Mouse (Mus musculus): ENCODE measurements around the gene 4632433K11Rik.
"Not testable (repeated sequence)": the region's sequence is repeated elsewhere in the genome, so short reads cannot be mapped to it uniquely, and the experiment has no call there.

4632433K11Rik gene

DNA sequence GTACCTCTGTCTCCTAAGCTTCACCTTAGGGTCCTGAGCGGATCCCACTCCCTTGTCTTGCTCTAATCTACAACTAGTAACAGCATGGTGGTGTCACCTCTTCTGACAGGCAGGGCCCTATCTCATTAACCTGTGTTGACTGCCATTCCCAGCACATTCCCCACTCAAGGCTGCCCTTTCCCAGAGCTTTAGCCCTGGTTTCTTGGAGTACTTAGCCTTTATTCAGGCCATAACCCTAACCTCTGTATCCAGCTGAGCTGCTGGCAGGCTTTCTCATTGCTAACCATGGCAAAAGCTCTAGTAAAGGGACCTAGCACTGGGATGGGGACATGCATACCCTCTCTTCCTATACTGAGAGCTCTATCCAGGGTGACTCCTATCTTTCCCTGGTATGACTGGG is 24.7 kb downstream of the 4632433K11Rik start:
- ChIA-PET POLR2A (interaction anchor here in 3 of 4 experiments (0.8 to 10.0 kb wide), 10 partner anchors 7 to 266 kb away, joined by 3 to 240 read pairs (median 11); partner anchors contain the start of genes Ccdc106 (in 2 of the 3), Fiz1 (in 2 of the 3), Gm44973 (in 2 of the 3) and Zfp524 (in 2 of the 3)), CTCF (interaction anchor here in 2 of 4 experiments (0.9 to 2.0 kb wide), 3 partner anchors 11 to 50 kb away, joined by 3 to 4 read pairs (median 3); no protein-coding TSS in a partner anchor)

DNA sequence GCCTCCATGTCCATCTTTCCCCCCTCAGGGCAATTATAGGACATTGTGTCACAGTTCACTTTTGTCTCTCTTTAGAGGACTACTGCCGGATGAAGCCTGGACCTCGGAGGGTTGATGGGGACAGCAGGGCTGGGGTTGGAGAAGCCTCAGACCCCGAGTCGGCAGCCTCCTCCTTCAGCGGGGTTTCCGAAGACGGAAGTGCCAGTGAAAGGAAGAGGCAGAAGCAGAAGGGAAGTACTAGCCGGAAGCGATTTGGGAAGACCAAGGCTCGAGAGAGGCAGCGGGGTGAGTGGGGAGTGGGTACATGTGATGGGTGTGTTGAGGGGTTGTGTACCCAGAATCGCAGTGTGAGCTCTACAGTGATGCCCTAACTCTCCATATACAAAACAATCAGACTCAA is 25.5 kb downstream of the 4632433K11Rik start:
- POLR2A ChIA-PET: interaction anchor here in 3 of 4 experiments (0.7 to 10.0 kb wide), 18 partner anchors 8 to 1303 kb away, joined by 3 to 240 read pairs (median 16); partner anchors contain the start of genes Ccdc106 (in 2 of the 3), Fiz1 (in 2 of the 3), Gm44973 (in 2 of the 3) and Zfp524 (in 2 of the 3)

GRCm38 (mm10) chr7:5060239-5060731 is 26.4 kb downstream of the 4632433K11Rik start:
- ChIA-PET POLR2A (interaction anchor here (0.6 to 10.0 kb wide), 50 partner anchors 8 to 1302 kb away, joined by 3 to 240 read pairs (median 5); partner anchors contain the start of genes Zfp580 (in 4 of the 4), Ube2s (in 3 of the 4), Ccdc106 (in 2 of the 4) and Cox6b2 (in 2 of the 4)), CTCF (interaction anchor here (0.6 to 2.9 kb wide), 35 partner anchors 9 to 1067 kb away, joined by 3 to 33 read pairs (median 3); partner anchors contain the start of genes Fiz1 (in 2 of the 4), Gm44973 (in 2 of the 4), Zfp784 (in 2 of the 4) and Ccdc106 (in 1 of the 4))

More for the DNA sequence above, 25.5 kb downstream of the 4632433K11Rik start:
- CTCF ChIA-PET: interaction anchor here in 3 of 4 experiments (0.9 to 2.2 kb wide), 11 partner anchors 21 to 1067 kb away, joined by 3 to 11 read pairs (median 4); partner anchors contain the start of genes Rasl2-9 (in 1 of the 3) and Zfp784 (in 1 of the 3)

- ChIA-PET POLR2A (interaction anchor here (0.6 to 10.0 kb wide), 78 partner anchors 8 to 1916 kb away, joined by 3 to 240 read pairs (median 4); partner anchors contain the start of genes Fiz1 (in 4 of the 4), Gm44973 (in 4 of the 4), Zfp580 (in 4 of the 4) and Ccdc106 (in 3 of the 4)), CTCF (interaction anchor here (0.6 to 2.9 kb wide), 29 partner anchors 10 to 537 kb away, joined by 3 to 33 read pairs (median 4); partner anchors contain the start of genes Fiz1 (in 2 of the 4), Gm44973 (in 2 of the 4), Ccdc106 (in 1 of the 4) and Rasl2-9 (in 1 of the 4))
Measured at GRCm38 (mm10) chr7:5060944-5061773, 27.2 kb downstream of the 4632433K11Rik start.

- ChIA-PET CTCF (interaction anchor here (0.6 to 2.9 kb wide), 12 partner anchors 11 to 541 kb away, joined by 3 to 33 read pairs (median 4); partner anchors contain the start of genes Ccdc106 (in 1 of the 4), Fiz1 (in 1 of the 4), Gm44973 (in 1 of the 4) and Zfp524 (in 1 of the 4)), POLR2A (interaction anchor here (0.6 to 10.0 kb wide), 75 partner anchors 8 to 1916 kb away, joined by 3 to 240 read pairs (median 4); partner anchors contain the start of genes Fiz1 (in 4 of the 4), Gm44973 (in 4 of the 4), Zfp580 (in 4 of the 4) and Ccdc106 (in 3 of the 4))
Measured at GRCm38 (mm10) chr7:5061774-5062359, 27.9 kb downstream of the 4632433K11Rik start, which contains the start of gene U2af2. Gene U2af2 (plus strand): TSS chr7:5062143.

- ChIA-PET CTCF (interaction anchor here in 1 of 4 experiments (0.6 to 2.9 kb wide), 4 partner anchors 12 to 542 kb away, joined by 3 to 33 read pairs (median 4); partner anchors contain the start of gene Zfp580), POLR2A (interaction anchor here (0.6 to 10.0 kb wide), 57 partner anchors 8 to 1110 kb away, joined by 3 to 240 read pairs (median 5); partner anchors contain the start of genes Fiz1 (in 4 of the 4), Gm44973 (in 4 of the 4), Zfp524 (in 3 of the 4) and Zfp580 (in 3 of the 4))
Measured at GRCm38 (mm10) chr7:5062360-5063001, 28.6 kb downstream of the 4632433K11Rik start.

GRCm38 (mm10) chr7:5064886-5065285 is 31.0 kb downstream of the 4632433K11Rik start:
- ChIA-PET CTCF (no interaction called here), POLR2A (interaction anchor here in 3 of 4 experiments (1.0 to 10.0 kb wide), 11 partner anchors 9 to 312 kb away, joined by 3 to 240 read pairs (median 8); partner anchors contain the start of genes Ccdc106 (in 2 of the 3), Fiz1 (in 2 of the 3), Gm44973 (in 2 of the 3) and Zfp524 (in 2 of the 3))

DNA sequence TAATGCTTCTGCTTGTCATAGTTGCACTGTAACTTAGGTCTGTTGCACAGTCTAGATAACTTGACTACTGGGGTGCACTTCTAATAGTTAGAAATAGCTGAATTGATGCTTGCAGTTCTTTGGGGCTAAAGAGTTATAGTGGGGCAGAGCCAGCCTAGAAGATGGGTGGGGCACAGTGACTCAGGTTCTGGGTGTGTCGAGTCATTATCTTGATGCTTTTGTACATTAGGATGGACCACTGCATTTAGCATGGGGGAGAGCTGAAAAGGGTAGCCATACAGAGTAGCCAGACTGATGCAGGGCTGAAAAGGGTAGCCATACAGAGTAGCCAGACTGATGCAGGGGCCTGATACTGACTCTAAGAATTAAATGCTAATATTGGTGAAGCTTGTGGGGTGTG is 39.7 kb downstream of the 4632433K11Rik start:
- ChIA-PET CTCF (interaction anchor here in 1 of 4 experiments (1.0 to 1.3 kb wide), 2 partner anchors 13 to 14 kb away, joined by 3 read pairs; no protein-coding TSS in a partner anchor), POLR2A (interaction anchor here (0.5 to 9.5 kb wide), 17 partner anchors 8 to 1270 kb away, joined by 3 to 240 read pairs (median 4); partner anchors contain the start of genes U2af2 (in 2 of the 4), Fiz1 (in 1 of the 4) and Gm3854 (in 1 of the 4))

DNA sequence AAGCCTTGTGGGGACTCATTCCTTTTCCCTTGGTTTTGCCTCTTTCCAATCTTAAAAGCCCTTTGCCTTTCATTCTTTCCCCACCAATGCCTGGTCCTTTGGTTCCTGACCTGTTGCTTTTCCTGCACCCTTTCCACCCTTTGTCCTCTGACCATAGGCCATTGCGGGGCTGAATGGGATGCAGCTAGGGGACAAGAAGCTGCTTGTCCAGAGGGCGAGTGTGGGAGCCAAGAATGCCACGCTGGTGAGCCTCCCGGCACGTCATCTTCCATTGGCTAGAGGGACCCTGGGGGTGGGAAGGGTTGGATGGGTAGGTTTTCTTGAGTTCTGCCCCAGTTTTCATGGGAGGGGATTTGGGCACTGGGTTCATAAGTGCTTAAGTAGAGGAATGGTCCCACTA is 41.1 kb downstream of the 4632433K11Rik start:
- ChIA-PET POLR2A (interaction anchor here in 3 of 4 experiments (0.7 to 9.5 kb wide), 13 partner anchors 8 to 250 kb away, joined by 3 to 240 read pairs (median 8); partner anchors contain the start of genes U2af2 (in 2 of the 3), Fiz1 (in 1 of the 3), Gm44973 (in 1 of the 3) and Zfp524 (in 1 of the 3)), CTCF (interaction anchor here in 2 of 4 experiments (0.6 to 1.3 kb wide), 2 partner anchors 15 to 163 kb away, joined by 3 to 6 read pairs; no protein-coding TSS in a partner anchor)

- POLR2A ChIA-PET: interaction anchor here in 3 of 4 experiments (0.8 to 9.5 kb wide), 19 partner anchors 10 to 1182 kb away, joined by 3 to 240 read pairs (median 4); partner anchors contain the start of genes U2af2 (in 2 of the 3), Ccdc106 (in 1 of the 3), Fiz1 (in 1 of the 3) and Gm44973 (in 1 of the 3)
- CTCF ChIA-PET: interaction anchor here in 1 of 4 experiments (0.5 to 0.6 kb wide), 2 partner anchors 25 to 1147 kb away, joined by 3 to 4 read pairs; partner anchors contain the start of gene Zfp580
Measured at GRCm38 (mm10) chr7:5076931-5077330, 43.0 kb downstream of the 4632433K11Rik start.

- CTCF ChIA-PET, POLR2A ChIA-PET: not testable (repeated sequence)
Measured at GRCm38 (mm10) chr7:5079365-5080009, 45.6 kb downstream of the 4632433K11Rik start.

GRCm38 (mm10) chr7:5080010-5080751 is 46.3 kb downstream of the 4632433K11Rik start, which contains the start of gene Epn1:
Gene Epn1 (plus strand): TSS chr7:5080235.
- ChIA-PET CTCF (no interaction called here), POLR2A (interaction anchor here in 3 of 4 experiments (0.7 to 3.1 kb wide), 12 partner anchors 9 to 66 kb away, joined by 3 to 12 read pairs (median 4); partner anchors contain the start of genes Fiz1 (in 1 of the 3), U2af2 (in 1 of the 3) and Zfp524 (in 1 of the 3))

DNA sequence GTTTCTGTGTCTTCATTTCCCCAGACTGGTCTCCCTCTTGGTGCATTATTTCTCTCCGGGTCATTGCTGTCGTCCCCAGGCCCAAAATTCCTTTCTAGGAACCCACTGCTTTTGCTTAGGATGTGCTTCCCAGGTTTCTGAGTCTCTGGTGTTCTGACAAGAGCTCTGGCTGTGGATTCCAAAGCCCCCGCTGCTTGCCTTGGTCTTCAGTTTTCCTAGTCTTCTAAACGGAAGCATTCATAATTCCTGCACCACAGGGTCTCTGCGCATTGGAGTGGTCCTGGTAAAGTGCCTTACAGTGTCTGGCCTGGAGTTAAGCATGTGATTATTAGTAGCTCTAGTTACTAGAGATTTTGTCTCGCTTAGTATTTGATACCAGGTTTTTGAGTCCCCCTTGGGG is 46.9 kb downstream of the 4632433K11Rik start:
- ChIA-PET POLR2A (interaction anchor here in 3 of 4 experiments (0.7 to 5.4 kb wide), 16 partner anchors 8 to 66 kb away, joined by 3 to 36 read pairs (median 4); partner anchors contain the start of genes Fiz1 (in 1 of the 3), U2af2 (in 1 of the 3) and Zfp524 (in 1 of the 3)), CTCF (no interaction called here)

- POLR2A ChIA-PET: interaction anchor here in 3 of 4 experiments (0.6 to 5.4 kb wide), 17 partner anchors 9 to 271 kb away, joined by 3 to 36 read pairs (median 5); partner anchors contain the start of gene U2af2 (in 1 of the 3)
- CTCF ChIA-PET: interaction anchor here in 1 of 4 experiments (0.6 kb wide), 1 partner anchor 11 kb away, joined by 3 read pairs; no protein-coding TSS in a partner anchor
Measured at GRCm38 (mm10) chr7:5081241-5081640, 47.3 kb downstream of the 4632433K11Rik start.
